Mouse (Mus musculus): ENCODE measurements around the gene Rasa3.

DNA sequence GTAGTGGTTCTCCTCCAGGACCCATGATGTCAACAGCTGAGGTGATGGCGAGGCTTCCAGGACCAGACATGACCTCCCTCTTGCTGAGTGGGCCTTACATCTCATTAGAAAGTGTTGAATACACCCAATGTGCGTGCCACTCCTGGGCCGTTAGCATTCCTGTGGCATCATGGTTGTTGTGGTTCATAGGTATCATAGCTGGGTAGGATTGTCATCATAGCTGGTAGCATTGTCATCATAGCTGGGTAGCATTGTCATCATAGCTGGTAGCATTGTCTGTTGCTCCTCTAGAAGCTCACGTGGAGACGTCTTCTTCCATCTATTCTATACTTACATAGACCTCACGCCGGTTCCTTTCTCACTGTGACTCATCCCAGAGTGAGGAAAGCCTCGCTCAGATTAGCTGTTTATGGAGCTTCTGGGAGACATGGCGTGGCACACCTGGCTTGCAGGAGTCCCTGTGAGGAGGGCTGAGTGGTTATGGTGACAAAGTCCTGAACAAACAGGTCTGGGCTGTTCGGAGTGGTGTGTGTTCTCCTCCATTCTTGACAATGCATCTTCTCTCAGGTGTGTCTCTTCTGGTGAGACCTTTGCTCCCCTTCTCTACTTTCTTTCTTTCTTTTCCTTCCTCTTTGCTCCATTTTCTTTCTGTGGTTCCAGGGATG, 17.9 kb upstream of the Rasa3 start:
- no peak for TF ChIP-seq CTCF (conservative IDR thresholded peaks at IDR 0.05; ENCODE audit: low read length)
- TF ChIP-seq POU5F1 (IDR thresholded peaks at IDR 0.05; ENCODE audit: borderline replicate concordance, low read length), result no peak
- no peak for TF ChIP-seq NANOG (IDR thresholded peaks at IDR 0.05; ENCODE audit: borderline replicate concordance, low read length)
